Mouse (Mus musculus) kidney, postnatal 36 days (tissue): ENCODE results near the gene Sac3d1.
"Not testable (repeated sequence)": the region's sequence is repeated elsewhere in the genome, so short reads cannot be mapped to it uniquely, and the experiment has no call there.

Source experiments
- DNase-seq, 2 experiments: peaks; one replicate each; pipeline ENCODE4 v3.0.0; 2021 to 2022; ENCODE audit warnings: mixed read lengths in 2 of 2

Sac3d1 gene

DNA sequence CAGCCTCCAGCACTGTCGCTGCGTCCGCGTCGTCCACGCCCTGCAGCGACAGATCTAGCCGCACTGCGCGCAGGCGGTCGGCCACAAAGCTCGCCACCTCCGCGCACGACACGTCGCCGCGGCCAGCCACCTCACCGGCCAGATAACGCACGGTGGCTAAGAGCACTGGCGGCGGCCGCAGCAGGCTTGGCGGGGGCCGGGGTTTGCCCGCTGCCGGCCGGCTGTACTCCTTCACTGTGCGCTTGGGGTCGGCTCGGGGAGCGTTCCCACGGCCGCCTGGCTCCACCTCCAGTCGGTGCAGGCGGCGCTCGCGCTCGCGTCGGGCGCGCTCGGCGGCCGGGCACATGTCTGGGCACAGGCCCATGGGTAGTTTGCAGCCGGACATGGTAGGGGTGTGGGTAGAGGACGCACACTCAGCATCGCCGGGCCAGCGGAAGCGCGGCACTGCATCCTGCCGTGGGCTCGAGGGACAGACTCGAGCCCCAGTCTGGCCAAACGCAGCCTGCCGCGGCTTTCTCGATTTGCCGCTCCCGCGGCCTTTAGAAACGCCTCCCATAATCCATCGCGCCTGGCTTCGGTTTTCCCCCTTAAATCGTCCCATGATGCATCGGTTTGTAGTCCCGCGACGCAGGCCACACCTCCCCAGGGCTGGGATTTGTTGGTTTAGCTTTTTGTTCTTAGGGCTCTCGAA, at the start of gene Sac3d1:
Sac3d1 (minus strand) TSS at position 665 of the 691 bp plus-strand sequence.
- DNase-seq: peak; percentile 92 to 93

DNA sequence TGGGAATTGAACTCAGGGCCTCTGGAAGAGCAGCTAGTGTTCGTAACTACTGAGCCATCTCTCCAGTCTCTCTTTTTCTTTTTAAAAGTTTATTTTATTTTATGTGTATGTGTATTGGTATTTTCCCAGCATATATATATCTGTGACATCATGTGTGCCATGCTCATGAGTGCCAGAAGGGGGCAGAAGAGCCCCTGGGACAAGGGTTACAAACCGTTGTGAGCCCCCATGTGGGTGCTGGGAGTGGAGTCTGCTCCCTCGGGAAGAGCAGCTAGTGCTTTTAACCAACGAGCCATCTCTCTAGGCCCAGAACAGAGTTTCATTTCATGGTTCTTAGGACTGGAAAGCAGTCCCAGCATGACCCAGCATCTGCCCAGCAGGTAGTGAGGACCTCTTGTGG, 48.3 kb upstream of the Sac3d1 start:
- no peak for DNase-seq

DNA sequence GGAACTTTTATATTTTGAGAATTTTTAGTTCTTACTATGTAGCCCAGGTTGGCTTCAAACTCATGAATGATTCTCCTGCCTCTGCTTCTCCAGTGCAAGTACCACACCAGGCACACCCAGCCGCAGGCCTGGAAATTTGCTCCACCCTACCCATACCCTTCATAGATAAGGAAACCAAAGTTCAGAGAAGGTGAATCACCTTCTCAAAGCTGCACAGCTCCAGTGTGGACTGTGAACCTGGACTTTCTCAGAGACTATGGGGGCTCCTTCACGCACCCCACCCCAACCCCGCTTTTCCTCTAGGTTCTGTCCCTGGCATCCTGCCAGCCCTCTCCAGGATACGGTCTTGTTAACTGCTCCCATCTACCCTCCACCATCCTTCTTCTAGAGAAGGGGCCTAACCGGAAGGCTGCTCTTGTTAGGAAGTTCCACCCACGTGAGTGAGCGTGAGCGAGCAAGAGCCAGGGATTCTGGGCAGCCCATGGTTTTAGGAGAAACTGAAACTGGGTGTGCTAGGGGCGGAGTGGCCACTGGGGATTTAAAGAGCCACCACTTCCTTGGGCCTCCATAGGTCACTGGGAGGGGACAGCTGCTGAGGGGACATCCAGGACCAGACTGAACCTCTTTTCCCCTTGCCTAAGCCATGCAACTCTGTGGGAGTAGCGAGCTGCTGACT, 45.6 kb upstream of the Sac3d1 start:
- peak; percentile 60 to 67 for DNase-seq

GRCm38 (mm10) chr19:6157220-6157619, 38.8 kb upstream of the Sac3d1 start:
- no peak for DNase-seq

GRCm38 (mm10) chr19:6156372-6156771, 37.9 kb upstream of the Sac3d1 start:
- peak; percentile 71 to 80 for DNase-seq

DNA sequence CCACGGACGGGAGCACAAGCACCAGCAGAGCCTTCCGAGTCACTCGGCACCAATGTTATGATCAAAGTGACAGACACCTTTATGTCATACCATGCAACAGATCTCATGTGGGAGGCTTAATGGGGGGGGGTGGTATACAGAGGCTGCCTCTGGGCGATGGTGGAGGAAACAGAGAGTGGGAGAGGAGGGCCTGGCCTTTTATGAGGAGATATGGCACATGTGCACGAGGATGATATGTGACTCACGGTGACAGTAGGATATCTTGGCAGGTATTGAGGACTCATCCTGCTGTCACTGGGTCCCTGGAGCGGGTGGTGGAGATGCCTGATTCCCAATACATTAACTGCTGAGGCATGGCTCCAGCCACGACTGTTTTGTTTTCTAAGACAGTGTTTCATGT, 36.7 kb upstream of the Sac3d1 start:
- no peak for DNase-seq

GRCm38 (mm10) chr19:6144842-6145241, 26.4 kb upstream of the Sac3d1 start:
- no peak for DNase-seq

DNA sequence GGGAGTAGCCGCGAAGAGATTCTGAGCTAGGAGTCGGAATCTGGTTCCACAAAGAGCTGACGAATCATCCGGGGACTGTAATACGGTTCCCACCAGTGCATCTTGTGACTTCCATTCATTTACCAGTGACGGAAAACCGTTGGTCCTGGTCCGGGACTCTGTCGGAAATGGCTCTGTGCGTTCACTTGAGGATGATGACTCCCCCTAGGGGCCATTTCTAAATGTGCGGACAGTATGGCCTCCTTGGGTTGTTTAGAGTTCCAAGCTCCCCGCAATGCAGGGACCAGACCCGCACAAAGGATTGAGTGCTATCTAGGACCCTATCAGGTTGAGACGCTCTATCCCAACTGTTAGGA, 22.9 kb upstream of the Sac3d1 start, which contains the start of gene Arl2:
Arl2 (minus strand) TSS at position 155 of the 356 bp plus-strand sequence.
- peak; percentile 87 to 88 for DNase-seq

DNA sequence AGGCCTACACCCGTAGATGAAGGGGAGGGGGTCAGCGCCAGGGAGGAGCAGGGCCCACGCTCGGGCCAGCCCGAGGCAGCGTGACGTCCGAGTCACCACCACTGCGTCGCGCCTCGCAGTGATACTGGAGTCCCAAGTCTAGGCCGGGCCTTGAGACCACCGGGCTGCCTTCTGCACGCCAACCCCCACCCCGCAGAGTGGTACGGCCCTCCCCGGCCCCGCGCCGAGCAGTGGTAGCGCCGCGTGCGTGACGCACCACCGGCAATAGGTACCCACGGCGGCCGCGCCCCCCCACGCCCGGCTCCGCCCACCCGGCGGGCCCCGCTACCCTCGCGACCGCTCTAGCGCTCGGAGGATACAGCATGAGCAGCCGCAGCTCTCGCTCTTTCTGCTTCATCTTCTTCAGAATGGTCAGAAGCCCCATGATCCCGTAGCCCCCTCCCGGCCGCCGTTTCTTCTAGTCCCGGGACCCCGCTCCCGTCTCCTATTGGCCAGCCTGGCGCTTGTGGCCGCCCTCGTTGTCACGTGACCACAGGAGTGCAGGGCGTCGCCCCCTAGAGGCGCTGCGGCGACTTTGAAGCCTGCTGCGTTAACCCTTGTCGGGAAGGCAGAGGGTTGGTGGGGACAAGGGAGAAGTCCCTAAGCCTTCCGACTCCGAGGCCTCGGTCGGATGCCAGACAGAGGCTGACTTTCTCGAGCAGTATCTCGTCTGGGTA, 22.4 kb upstream of the Sac3d1 start, which contains the start of gene Batf2:
Batf2 (plus strand) TSS at position 306 of the 716 bp plus-strand sequence.
- peak; percentile 92 for DNase-seq

GRCm38 (mm10) chr19:6140374-6140677, 21.9 kb upstream of the Sac3d1 start:
- DNase-seq: no peak

DNA sequence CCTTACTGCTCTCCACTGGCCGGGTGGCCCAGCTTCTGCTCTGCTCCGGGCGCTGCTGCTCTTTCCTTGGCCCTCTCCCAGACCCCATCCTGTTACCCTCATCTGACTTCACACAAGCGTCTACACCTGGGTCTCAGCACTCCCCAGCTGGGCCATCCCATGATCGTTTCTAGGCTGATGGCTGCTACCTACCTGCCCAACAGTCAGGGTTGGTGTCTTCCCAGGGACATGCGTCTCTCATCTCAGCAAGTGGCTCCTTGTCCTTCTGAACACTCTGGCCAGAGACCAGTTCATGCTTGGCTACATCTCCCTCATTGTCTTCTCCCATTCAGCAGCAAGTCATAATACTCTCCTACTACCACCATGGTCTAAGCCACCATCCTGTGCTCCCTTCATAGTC, 21.3 kb upstream of the Sac3d1 start:
- DNase-seq: peak in 1 of 2 experiments; percentile 19

DNA sequence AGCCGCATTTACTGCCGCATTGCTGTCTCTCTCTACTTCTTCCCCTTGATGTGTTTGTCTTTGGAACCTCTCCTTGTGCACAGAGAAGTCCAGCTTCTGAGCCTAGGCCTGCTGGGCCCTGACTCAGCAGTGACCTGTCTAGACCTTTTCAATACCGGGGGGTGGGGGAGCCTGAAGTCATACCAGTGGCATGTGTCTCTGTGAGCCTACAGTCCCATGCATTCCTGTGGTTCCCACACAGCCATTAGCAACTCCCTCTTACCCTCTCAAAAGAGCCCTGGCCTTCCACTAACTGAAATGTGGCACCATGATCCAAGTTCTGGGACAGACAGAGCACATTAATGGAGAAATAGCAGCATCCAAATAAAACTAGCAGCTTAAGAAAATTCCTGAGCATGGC, 17.9 kb upstream of the Sac3d1 start:
- no peak for DNase-seq

DNA sequence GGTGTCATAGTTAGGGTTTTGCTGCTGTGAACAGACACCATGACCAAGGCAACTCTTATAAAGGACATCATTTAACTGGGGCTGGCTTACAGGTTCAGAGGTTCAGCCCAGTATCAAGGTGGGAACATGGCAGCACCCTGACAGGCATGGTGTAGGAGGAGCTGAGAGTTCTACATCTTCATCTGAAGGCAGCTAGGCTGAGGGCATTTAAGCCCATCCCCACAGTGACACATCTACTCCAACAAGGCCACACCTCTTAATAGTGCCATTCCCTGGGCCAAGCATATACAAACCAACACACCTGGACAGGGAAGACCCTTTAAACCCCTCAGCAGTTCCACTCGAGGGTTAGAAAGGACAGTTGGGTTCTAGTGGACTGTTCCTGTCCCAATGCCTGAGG, 14.7 kb upstream of the Sac3d1 start:
- DNase-seq: not testable (repeated sequence)

DNA sequence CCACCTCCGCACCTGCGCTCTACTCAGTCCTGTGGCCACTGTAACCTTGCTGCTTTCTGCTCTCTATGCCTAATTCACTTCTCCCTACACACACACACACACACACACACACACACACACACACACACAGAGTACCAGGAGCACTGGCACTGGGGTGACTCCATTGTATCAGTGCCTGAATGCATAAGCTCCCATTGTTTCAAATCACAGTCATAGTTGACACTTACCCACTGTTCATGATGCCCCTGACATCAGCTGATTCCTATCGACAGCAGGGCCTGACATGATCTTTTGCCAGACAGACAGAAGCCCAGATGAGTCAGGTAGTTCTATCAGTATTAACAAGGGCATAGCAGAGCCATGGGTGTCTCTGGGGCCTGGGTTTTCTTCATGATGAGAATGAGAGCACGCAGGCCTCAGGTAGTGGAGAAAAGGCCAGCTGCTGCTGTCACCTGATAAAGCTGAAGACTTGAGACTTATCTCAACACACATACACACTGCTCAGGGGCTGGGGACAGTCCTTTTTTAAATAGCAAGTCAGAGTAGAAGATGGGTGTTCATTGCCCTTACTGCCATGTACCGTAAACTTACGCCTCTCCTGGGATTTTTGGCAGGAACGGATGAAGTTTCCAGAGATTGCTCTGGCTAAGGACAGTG, 13.8 kb upstream of the Sac3d1 start:
- no peak for DNase-seq

- not testable (repeated sequence) for DNase-seq
These were observed 12.1 kb upstream of the Sac3d1 start for GRCm38 (mm10) chr19:6130414-6131128.

DNA sequence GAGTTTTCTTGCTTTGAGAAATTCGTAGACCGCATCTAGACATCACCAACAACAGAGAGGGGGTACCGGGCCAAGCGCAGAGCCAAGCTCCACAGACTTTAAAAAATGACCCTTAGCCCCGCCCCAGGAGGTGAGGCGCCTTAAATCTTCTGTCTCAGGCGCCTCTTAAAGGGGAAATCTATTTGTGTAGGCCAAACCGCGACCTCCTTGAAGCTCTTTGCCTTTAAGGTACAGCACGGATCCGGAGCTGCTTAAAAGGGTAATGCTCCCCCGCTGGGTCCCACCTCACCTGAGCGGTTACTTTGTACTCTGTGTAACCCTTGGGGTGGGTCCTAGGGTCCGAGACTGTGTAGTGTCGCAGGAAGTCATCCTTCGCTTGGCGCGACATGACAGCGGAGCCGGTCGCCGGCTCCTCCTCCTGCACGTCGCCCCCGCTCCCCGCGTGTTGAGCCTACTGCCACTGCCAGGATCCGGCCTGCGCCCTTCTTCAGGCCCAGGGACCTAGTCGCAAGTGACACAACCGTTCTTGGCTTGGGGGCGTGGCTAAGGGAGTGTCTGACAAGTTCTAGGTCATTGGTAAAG, 9.4 kb upstream of the Sac3d1 start, which contains the start of gene Snx15:
Snx15 (minus strand) TSS at position 545 of the 582 bp plus-strand sequence.
- DNase-seq: peak; percentile 97 to 99

- no peak for DNase-seq
These were observed 8.5 kb upstream of the Sac3d1 start for GRCm38 (mm10) chr19:6126789-6127580.

DNA sequence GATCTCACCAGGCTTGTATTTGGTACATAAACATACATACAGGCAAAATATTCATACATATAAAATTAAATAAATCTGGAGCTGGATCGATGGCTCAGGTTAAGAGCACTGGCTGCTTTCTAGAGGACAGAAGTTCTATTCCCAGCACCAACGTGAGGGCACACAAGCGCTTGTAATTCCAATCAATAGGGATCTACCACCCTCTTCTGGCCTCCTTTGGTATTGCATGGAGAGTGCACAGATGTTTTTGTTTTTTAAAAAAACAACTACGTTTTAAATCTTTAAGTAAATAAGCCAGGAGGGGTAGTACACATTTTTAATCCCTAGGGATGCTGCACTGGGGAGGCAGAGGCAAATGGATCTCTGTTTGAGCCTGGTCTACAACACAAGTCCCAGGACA, 7.8 kb upstream of the Sac3d1 start:
- DNase-seq: peak; percentile 67 to 80

GRCm38 (mm10) chr19:6124898-6125297, 6.4 kb upstream of the Sac3d1 start:
- DNase-seq: no peak

DNA sequence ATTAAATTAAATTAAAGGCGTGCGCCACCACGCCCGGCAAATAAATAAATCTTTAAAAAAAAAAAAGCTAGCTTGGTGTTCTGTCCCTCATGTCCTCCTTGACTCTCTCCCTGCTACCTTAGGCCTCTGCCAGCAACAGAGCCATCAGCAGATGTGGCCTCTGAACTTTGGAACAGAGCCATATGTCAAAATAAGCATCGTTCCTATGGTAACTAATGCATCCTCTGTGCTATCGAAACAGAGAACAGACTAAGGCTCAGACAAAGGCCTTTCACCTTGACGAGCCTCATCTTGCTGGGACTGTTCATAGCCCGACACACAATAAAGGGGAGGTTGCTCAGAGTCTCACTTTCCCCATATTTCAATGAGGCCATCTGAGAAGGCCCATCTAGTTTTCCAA, 4.9 kb upstream of the Sac3d1 start:
- DNase-seq: no peak

DNA sequence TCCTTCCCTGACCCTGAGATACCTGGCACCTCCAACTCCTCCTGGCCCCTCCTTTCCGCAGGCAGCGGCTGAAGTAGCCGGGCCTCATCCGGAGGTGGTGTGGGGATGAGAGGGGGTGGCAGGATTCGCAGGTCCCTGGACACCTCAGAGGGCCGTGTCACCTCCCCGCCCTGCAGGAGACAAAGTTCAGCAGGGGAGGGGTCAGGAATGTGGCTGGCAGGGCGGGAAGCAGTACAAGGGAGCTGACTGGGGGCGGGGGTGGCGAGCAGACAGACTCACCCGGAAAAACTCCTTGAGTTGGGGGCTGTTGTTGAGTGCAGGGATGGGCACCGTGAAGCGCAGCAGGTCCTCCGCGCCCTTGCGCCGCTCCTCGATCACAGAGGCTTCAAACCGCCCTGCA, 3.3 kb upstream of the Sac3d1 start:
- DNase-seq: peak; percentile 14 to 22
